Mouse (Mus musculus) erythroblast, embryonic 14.5 days (primary cell): ENCODE results near the gene 4933424G06Rik.

Experiments
- GATA1 ChIP-seq: IDR thresholded peaks from 2 replicates; pipeline ENCODE4 v1.6.1; 2012; ENCODE audit warnings: low read length, inconsistent platforms, mixed read lengths
- TAL1 ChIP-seq: IDR thresholded peaks from 3 replicates; pipeline ENCODE4 v1.6.1; 2012; ENCODE audit warnings: low read length, inconsistent platforms, mixed read lengths

- no peak for TF ChIP-seq GATA1
- no peak for TF ChIP-seq TAL1
Observed at GRCm38 (mm10) chr1:36782476-36782875, 72.5 kb downstream of the 4933424G06Rik start.
